Mouse (Mus musculus) cerebellum, adult 8-10 months (tissue): ENCODE measurements around the gene Elf5.

ENCODE experiments used
- DNase-seq: peaks from one replicate; pipeline ENCODE4 v3.0.0; 2022

Gene Elf5

GRCm38 (mm10) chr2:103478326-103478725 is 66.8 kb downstream of the Elf5 start:
- no peak for DNase-seq

- DNase-seq: no peak
Measured at GRCm38 (mm10) chr2:103480240-103480639, 68.8 kb downstream of the Elf5 start.

GRCm38 (mm10) chr2:103480871-103481270 is 69.4 kb downstream of the Elf5 start:
- no peak for DNase-seq

GRCm38 (mm10) chr2:103481314-103482231 is 70.1 kb downstream of the Elf5 start:
- no peak for DNase-seq

- DNase-seq: no peak
Measured at GRCm38 (mm10) chr2:103483289-103483985, 71.9 kb downstream of the Elf5 start.

GRCm38 (mm10) chr2:103483986-103484520 is 72.6 kb downstream of the Elf5 start:
- no peak for DNase-seq

- DNase-seq: peak; percentile 90
Measured at GRCm38 (mm10) chr2:103484617-103485401, 73.3 kb downstream of the Elf5 start, which contains the start of gene Cat. Gene Cat (minus strand): TSS chr2:103485160.

GRCm38 (mm10) chr2:103492526-103492925 is 81.0 kb downstream of the Elf5 start:
- DNase-seq: no peak

GRCm38 (mm10) chr2:103493827-103494226 is 82.3 kb downstream of the Elf5 start:
- no peak for DNase-seq

- no peak for DNase-seq
Measured at GRCm38 (mm10) chr2:103495633-103496418, 84.3 kb downstream of the Elf5 start.
